Mouse (Mus musculus): Measurements from ENCODE around the gene Adamts17.

- TF ChIP-seq CTCF (IDR thresholded peaks at IDR 0.05; ENCODE audit: low read depth, low read length) (no peak), EP300 (IDR thresholded peaks at IDR 0.05; ENCODE audit: insufficient read depth, low read depth, low read length) (no peak), POLR2A (IDR thresholded peaks at IDR 0.05; ENCODE audit: insufficient read depth, low read length) (no peak)
Observed at GRCm38 (mm10) chr7:66806801-66807200, 32.7 kb upstream of the Adamts17 start.

All from ES-Bruce4 (cell line).